15 mouse cellular contexts compared by ENCODE assay signal in the genomic region with DNA sequence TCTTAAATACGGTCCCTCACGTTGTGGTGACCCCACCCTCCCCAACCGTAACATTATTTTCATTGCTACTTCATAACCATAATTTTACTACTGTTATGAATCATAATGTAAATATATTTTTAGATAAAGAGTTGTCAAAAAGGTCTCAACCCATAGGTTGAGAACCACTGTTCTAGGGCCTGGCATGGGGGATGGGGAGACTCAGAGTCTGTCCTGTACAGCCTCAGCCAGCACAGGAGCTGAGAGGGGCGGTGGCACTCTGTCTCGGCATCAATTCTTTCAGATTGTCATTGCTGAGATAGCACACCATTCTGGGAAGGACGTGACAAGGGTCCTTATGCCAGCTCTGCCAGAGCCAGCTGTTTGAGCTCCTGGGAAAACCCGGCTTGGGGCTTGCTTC. TPM values are rescaled to one million over a fixed set of nuclear protein-coding genes. Genes with fewer than 3 reads are reported as not detected.
DNase-seq lines count a peak whose midpoint lies in the region; ATAC-seq and TF ChIP-seq lines count a peak whose summit lies in the region.
"Had no signal": no experiment of that assay in that cellular context is flagged by ENCODE, and none has a peak within 500 bp of the region (broad histone marks: within the 10 kb centered on the region; RNA-seq: fewer than 3 reads in every experiment).

No protein-coding gene starts in this region.

- H3K4me3 ChIP-seq in lung, postnatal 0 days (ENCODE audit: low read depth, low read length) = no peak overlapping the region; the same call in 1 of the 2 replicates
- H3K4me3 ChIP-seq in E14TG2a.4 (replicated peaks; ENCODE audit: low read length) = peak overlapping the region; percentile 76
- peak overlapping the region; percentile 46 for H3K4me3 ChIP-seq in brown adipose tissue, adult 24 weeks (ENCODE audit: insufficient read depth, low read depth, low read length)
- H3K4me3 ChIP-seq: heart, embryonic 10.5 days; hindbrain, embryonic 15.5 days; layer of hippocampus, adult 2 months; neural tube, embryonic 12.5 days had no signal

- no peaks in the 10 kb centered on the region for H3K27me3 ChIP-seq in lung, postnatal 0 days (replicated peaks; ENCODE audit: insufficient read depth, low read length)
- H3K27me3 ChIP-seq in E14TG2a.4 (ENCODE audit: insufficient read depth, low read length) = no peaks in the 10 kb centered on the region
- no peaks in the 10 kb centered on the region for H3K27me3 ChIP-seq in splenic B cell, adult 2 months (ENCODE audit: control insufficient read depth, insufficient read depth, low read length, poor library complexity, severe bottlenecking)
- H3K27me3 ChIP-seq: hindbrain, embryonic 15.5 days; neural tube, embryonic 12.5 days had no signal

- no peak overlapping the region for H3K27ac ChIP-seq in lung, postnatal 0 days (ENCODE audit: low read length)
- H3K27ac ChIP-seq in brown adipose tissue, adult 24 weeks (replicated peaks; ENCODE audit: low read depth, low read length) = peak overlapping the region; percentile 41; the same call in 1 of the 2 replicates
- H3K27ac ChIP-seq: hindbrain, embryonic 15.5 days; layer of hippocampus, adult 2 months; neural tube, embryonic 12.5 days had no signal

- ATAC-seq in lung, postnatal 0 days = no peak
- ATAC-seq: midbrain, embryonic 16.5 days had no signal

- WGBS in lung, postnatal 0 days = 43% methylated on average over 7 of the region's 7 CpGs

- no peaks in the 10 kb centered on the region for H3K9me3 ChIP-seq in lung, postnatal 0 days (ENCODE audit: low read length)
- H3K9me3 ChIP-seq in E14TG2a.4 (ENCODE audit: low read length) = no peaks in the 10 kb centered on the region
- H3K9me3 ChIP-seq: heart, embryonic 10.5 days; hindbrain, embryonic 15.5 days; neural tube, embryonic 12.5 days had no signal

- no peak for TF ChIP-seq EP300 in lung, postnatal 0 days (IDR thresholded peaks at IDR 0.05)

- H3K4me2 ChIP-seq in lung, postnatal 0 days (replicated peaks; ENCODE audit: low read depth, low read length) = peak overlapping the region; percentile 19; the same call in 1 of the 2 replicates
- H3K4me2 ChIP-seq: hindbrain, embryonic 15.5 days; neural tube, embryonic 12.5 days had no signal

- no peak for DNase-seq in lung, postnatal 0 days (ENCODE audit: low spot score)
- DNase-seq in lung, postnatal 36 days = no peak
- DNase-seq in splenic B cell, adult 2 months (ENCODE audit: low read depth, low spot score) = peak; percentile 42
- DNase-seq in frontal cortex, postnatal 10 days (ENCODE audit: low spot score in 2 of 2) = no peak
- DNase-seq in testis, postnatal 14 days (ENCODE audit: low spot score) = no peak
- DNase-seq: cerebellum, postnatal 10 days; left cerebral cortex, postnatal 4 days; retina, postnatal 1 day had no signal

- no peak for TF ChIP-seq CTCF in lung, postnatal 0 days (IDR thresholded peaks at IDR 0.05)
- TF ChIP-seq CTCF in E14TG2a.4 (conservative IDR thresholded peaks at IDR 0.05; ENCODE audit: low read length) = no peak

- H3K4me1 ChIP-seq in lung, postnatal 0 days (ENCODE audit: insufficient read depth, low read depth, low read length) = no peaks in the 10 kb centered on the region
- H3K4me1 ChIP-seq in E14TG2a.4 (replicated peaks; ENCODE audit: low read depth, low read length) = peaks cover 98% of the 10 kb centered on the region
- 0 out of 2 replicates have a peak, but pooled peaks cover 3% of the 10 kb centered on the region for H3K4me1 ChIP-seq in brown adipose tissue, adult 24 weeks (ENCODE audit: control insufficient read depth, insufficient read depth, insufficient read length, low read length)

- H3K9ac ChIP-seq in lung, postnatal 0 days (replicated peaks; ENCODE audit: low read depth) = no peak overlapping the region
- H3K9ac ChIP-seq: hindbrain, embryonic 15.5 days; neural tube, embryonic 12.5 days had no signal

- no peaks in the 10 kb centered on the region for H3K36me3 ChIP-seq in lung, postnatal 0 days (ENCODE audit: insufficient read depth, low read length)
- peaks cover 29% of the 10 kb centered on the region for H3K36me3 ChIP-seq in E14TG2a.4 (ENCODE audit: insufficient read depth, low read length)
- H3K36me3 ChIP-seq in splenic B cell, adult 2 months (ENCODE audit: control insufficient read depth, insufficient read depth, low read length, poor library complexity, severe bottlenecking) = peaks cover 4% of the 10 kb centered on the region
- H3K36me3 ChIP-seq: heart, embryonic 10.5 days; hindbrain, embryonic 15.5 days; neural tube, embryonic 12.5 days had no signal

RNA-seq across cellular contexts. Expression of a gene that starts 1.6 kb away (rescaled TPM):
- 88.8 and 98.8 TPM in 2 replicates for polyA plus RNA-seq in lung, postnatal 0 days (2015; fragmentation: Nextera tagmentation; extraction: Ambion mirVana)
- 14.0 and 16.4 TPM in 2 replicates for polyA plus RNA-seq in brown adipose tissue, adult 24 weeks (2012; ENCODE audit: insufficient read depth, insufficient read length, missing spikeins)

RNA-seq across cellular contexts. Expression of a gene that starts 29.7 kb away (rescaled TPM):
- not detected in 2 replicates for polyA plus RNA-seq in lung, postnatal 0 days (2015; fragmentation: Nextera tagmentation; extraction: Ambion mirVana)
- not detected in 2 replicates for polyA plus RNA-seq in brown adipose tissue, adult 24 weeks (2012; ENCODE audit: insufficient read depth, insufficient read length, missing spikeins)
- polyA plus RNA-seq: heart, embryonic 10.5 days had no signal
